Mouse (Mus musculus) stomach, embryonic 14.5 days (tissue): ENCODE measurements around the gene Jaml. TPM values are rescaled to one million over a fixed set of nuclear protein-coding genes. Genes with fewer than 3 reads are reported as not detected.

Source experiments
- ATAC-seq: fragments of 200-750 bp; cut with Nextera tagmentation; 2 replicates; pipeline ENCODE4 v1.8.0; 2017; ENCODE audit warnings: low read depth, moderate TSS enrichment; ENCODE audit not compliant: insufficient number of reproducible peaks, insufficient read depth, low FRiP score
- H3K27ac ChIP-seq: fragments of 300-500 bp; sonication (generic); 2 replicates; pipeline ENCODE4 v1.5.1; 2014; ENCODE audit warnings: mild to moderate bottlenecking, low read length, moderate library complexity, mixed read lengths
- H3K27me3 ChIP-seq: fragments of 300-500 bp; sonication (generic); 2 replicates; pipeline ENCODE4 v1.6.1; 2014; ENCODE audit warnings: low read length, control low read depth, mixed read lengths; ENCODE audit not compliant: control insufficient read depth, insufficient read depth
- H3K36me3 ChIP-seq: fragments of 300-500 bp; sonication (generic); 2 replicates; pipeline ENCODE4 v1.6.1; 2014; ENCODE audit warnings: mild to moderate bottlenecking, control low read depth, low read length, moderate library complexity, mixed read lengths; ENCODE audit not compliant: control insufficient read depth, insufficient read depth
- H3K4me1 ChIP-seq: fragments of 300-500 bp; sonication (generic); 2 replicates; pipeline ENCODE4 v1.6.1; 2014; ENCODE audit warnings: low read length, control low read depth, mixed read lengths; ENCODE audit not compliant: control insufficient read depth, insufficient read depth
- H3K4me2 ChIP-seq: fragments of 300-500 bp; sonication (generic); replicated peaks from 2 replicates; pipeline ENCODE4 v1.6.1; 2014; ENCODE audit warnings: low read depth, low read length, control low read depth
- H3K4me3 ChIP-seq: fragments of 300-500 bp; sonication (generic); 2 replicates; pipeline ENCODE4 v1.5.1; 2014; ENCODE audit warnings: low read depth, low read length, control low read depth
- H3K9ac ChIP-seq: fragments of 300-500 bp; sonication (generic); replicated peaks from 2 replicates; pipeline ENCODE4 v1.6.1; 2014; ENCODE audit warnings: low read depth, mild to moderate bottlenecking, control low read depth, low read length, moderate library complexity, mixed read lengths
- H3K9me3 ChIP-seq: fragments of 300-500 bp; sonication (generic); 2 replicates; pipeline ENCODE4 v1.6.1; 2016; ENCODE audit warnings: low read depth, low read length, control low read depth; ENCODE audit not compliant: control insufficient read depth
- WGBS: fragments of 180-500 bp; shearing (Covaris S2); extraction: QIAGEN DNeasy Blood & Tissue Kit; methylation state at CpG from one replicate; pipeline ENCODE4 v1.1.7; 2014; 5-methylcytosine and 5-hydroxymethylcytosine counted together
- polyA plus RNA-seq: library from polyadenylated mRNA; unstranded; fragments of >200 nt; fragmentation: Nextera tagmentation; extraction: Ambion mirVana; gene quantifications from 2 replicates; pipeline ENCODE4 v1.2.1, GENCODE M21; 2014

Jaml gene
- polyA plus RNA-seq, 1 experiment from 2014 or later = 2.8 TPM

DNA sequence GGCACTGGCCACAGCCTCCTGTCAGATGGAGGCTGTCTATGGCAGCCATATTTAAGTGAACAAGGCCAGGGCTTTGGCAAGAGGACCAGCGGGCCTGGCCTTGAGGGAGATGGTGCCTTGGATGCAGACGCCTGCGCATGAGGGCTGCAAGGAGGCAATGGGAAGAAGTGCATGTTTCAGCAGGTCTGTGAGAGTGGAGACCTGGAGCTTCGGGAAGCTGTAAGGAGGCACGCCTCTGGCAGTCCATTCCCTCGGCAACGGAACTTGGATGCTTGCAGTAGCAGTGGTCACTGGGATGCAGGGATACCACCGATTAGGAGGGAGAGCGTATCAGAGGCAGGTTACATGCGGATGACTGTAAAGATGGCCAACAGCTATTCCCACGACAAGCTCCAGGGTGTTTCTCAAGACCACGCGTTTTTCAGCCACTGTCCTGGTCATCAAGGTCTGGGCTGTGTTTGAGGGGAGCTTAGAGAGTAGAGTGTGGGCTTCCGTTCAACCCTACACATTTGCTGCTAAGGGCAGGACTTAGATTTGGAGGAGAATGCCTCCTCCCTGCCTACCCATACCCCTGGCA lies 41.1 kb downstream of the Jaml start:
- no peak overlapping the region for H3K27ac ChIP-seq
- WGBS = 88% methylated on average over 14 of the region's 14 CpGs
- H3K9ac ChIP-seq = no peak overlapping the region
- H3K4me1 ChIP-seq = peaks cover 16% of the 10 kb centered on the region; the same call in 1 of the 2 replicates
- H3K4me3 ChIP-seq = no peak overlapping the region
- no peak for ATAC-seq
- no peaks in the 10 kb centered on the region for H3K9me3 ChIP-seq
- no peaks in the 10 kb centered on the region for H3K36me3 ChIP-seq
- no peak overlapping the region for H3K4me2 ChIP-seq
- H3K27me3 ChIP-seq = no peaks in the 10 kb centered on the region

GRCm38 (mm10) chr9:45120567-45120966 lies 41.6 kb downstream of the Jaml start:
- H3K4me2 ChIP-seq = no peak overlapping the region
- peaks cover 11% of the 10 kb centered on the region; the same call in 1 of the 2 replicates for H3K4me1 ChIP-seq
- H3K4me3 ChIP-seq = no peak overlapping the region
- H3K36me3 ChIP-seq = no peaks in the 10 kb centered on the region
- H3K27ac ChIP-seq = no peak overlapping the region
- no peak for ATAC-seq
- H3K27me3 ChIP-seq = no peaks in the 10 kb centered on the region
- 85% methylated on average over 6 of the region's 6 CpGs for WGBS
- no peaks in the 10 kb centered on the region for H3K9me3 ChIP-seq
- no peak overlapping the region for H3K9ac ChIP-seq

DNA sequence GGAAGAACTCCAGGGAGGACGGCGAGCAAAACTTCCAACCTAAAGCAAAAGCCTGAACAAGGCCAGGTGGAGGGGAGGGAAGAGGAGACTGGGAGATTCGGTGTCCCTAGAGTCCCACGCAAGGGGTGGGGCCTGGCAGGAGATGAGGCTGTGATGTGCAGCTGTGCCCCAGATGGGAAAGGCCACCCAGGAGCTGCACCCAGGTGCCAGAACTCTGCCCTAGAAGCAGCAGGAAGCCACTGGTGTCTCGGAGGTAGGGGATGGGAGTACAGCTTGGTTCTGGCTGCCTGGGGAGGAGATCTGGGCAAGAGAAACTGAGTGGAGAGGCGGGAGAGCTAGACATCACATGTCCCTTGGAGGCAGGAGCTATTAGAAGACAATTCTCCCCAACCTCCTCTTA lies 42.0 kb downstream of the Jaml start:
- Histone ChIP-seq H3K4me1 (peaks cover 10% of the 10 kb centered on the region; the same call in 1 of the 2 replicates), H3K4me3 (no peak overlapping the region), H3K27me3 (no peaks in the 10 kb centered on the region), H3K4me2 (no peak overlapping the region), H3K27ac (no peak overlapping the region), H3K9ac (no peak overlapping the region), H3K9me3 (no peaks in the 10 kb centered on the region), H3K36me3 (no peaks in the 10 kb centered on the region)
- 65% methylated on average over 6 of the region's 6 CpGs for WGBS
- ATAC-seq = no peak

GRCm38 (mm10) chr9:45121769-45122168 lies 42.8 kb downstream of the Jaml start:
- H3K4me3 ChIP-seq = peak overlapping the region; percentile 8; the same call in 1 of the 2 replicates
- no peaks in the 10 kb centered on the region for H3K27me3 ChIP-seq
- 6% methylated on average over 10 of the region's 10 CpGs for WGBS
- H3K27ac ChIP-seq = peak overlapping the region; percentile 2; the same call in 1 of the 2 replicates
- no peaks in the 10 kb centered on the region for H3K36me3 ChIP-seq
- no peaks in the 10 kb centered on the region for H3K9me3 ChIP-seq
- peak; percentile 42; the same call in 1 of the 2 replicates for ATAC-seq
- H3K4me2 ChIP-seq = peak overlapping the region; percentile 39
- H3K4me1 ChIP-seq = peaks cover 8% of the 10 kb centered on the region; the same call in 1 of the 2 replicates
- no peak overlapping the region for H3K9ac ChIP-seq

DNA sequence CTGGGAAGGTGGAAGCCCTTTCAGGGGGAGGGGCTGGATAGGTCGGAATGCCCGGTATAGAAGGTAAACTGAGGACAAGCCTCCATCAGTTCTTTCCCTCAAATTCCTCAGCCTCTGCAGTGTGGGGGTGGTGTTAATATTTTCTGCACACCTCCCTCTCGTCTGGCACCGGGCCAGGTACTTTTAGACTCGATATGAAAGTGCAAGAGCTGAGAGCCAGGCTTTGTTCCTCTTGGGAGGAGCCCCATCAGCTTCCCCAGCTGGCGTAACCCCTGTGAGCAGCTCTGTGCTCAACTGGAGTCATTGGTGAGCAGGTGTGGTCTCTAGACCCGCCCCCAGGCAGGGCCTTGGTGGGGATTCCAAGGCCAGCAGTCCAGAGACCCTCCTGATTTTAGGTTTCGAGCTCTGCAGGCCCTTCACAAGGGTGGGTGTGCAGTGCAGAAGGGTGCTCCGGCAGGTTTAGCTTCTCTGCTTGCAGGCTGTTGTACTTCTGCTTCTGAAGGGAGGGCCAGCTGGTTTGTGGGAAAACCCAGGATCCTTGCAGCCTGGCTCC lies 43.3 kb downstream of the Jaml start:
- H3K27ac ChIP-seq = peak overlapping the region; percentile 2; the same call in 1 of the 2 replicates
- no peak overlapping the region for H3K9ac ChIP-seq
- H3K36me3 ChIP-seq = no peaks in the 10 kb centered on the region
- peak overlapping the region; percentile 39 for H3K4me2 ChIP-seq
- peaks cover 8% of the 10 kb centered on the region; the same call in 1 of the 2 replicates for H3K4me1 ChIP-seq
- peak overlapping the region; percentile 8; the same call in 1 of the 2 replicates for H3K4me3 ChIP-seq
- ATAC-seq = peak; percentile 51; the same call in 1 of the 2 replicates
- H3K9me3 ChIP-seq = no peaks in the 10 kb centered on the region
- no peaks in the 10 kb centered on the region for H3K27me3 ChIP-seq
- 19% methylated on average over 9 of the region's 9 CpGs for WGBS

GRCm38 (mm10) chr9:45125211-45125610 lies 46.2 kb downstream of the Jaml start:
- no peaks in the 10 kb centered on the region for H3K9me3 ChIP-seq
- 89% methylated on average over 14 of the region's 14 CpGs for WGBS
- no peaks in the 10 kb centered on the region for H3K27me3 ChIP-seq
- H3K36me3 ChIP-seq = no peaks in the 10 kb centered on the region
- H3K27ac ChIP-seq = no peak overlapping the region
- H3K4me2 ChIP-seq = no peak overlapping the region
- H3K4me1 ChIP-seq = peaks cover 8% of the 10 kb centered on the region; the same call in 1 of the 2 replicates
- H3K4me3 ChIP-seq = no peak overlapping the region
- ATAC-seq = no peak
- H3K9ac ChIP-seq = no peak overlapping the region

GRCm38 (mm10) chr9:45126941-45127340 lies 48.0 kb downstream of the Jaml start:
- no peaks in the 10 kb centered on the region for H3K27me3 ChIP-seq
- WGBS = 57% methylated on average over 7 of the region's 7 CpGs
- H3K27ac ChIP-seq = no peak overlapping the region
- no peaks in the 10 kb centered on the region for H3K9me3 ChIP-seq
- no peak overlapping the region for H3K4me3 ChIP-seq
- H3K9ac ChIP-seq = no peak overlapping the region
- ATAC-seq = no peak
- H3K4me2 ChIP-seq = no peak overlapping the region
- no peaks in the 10 kb centered on the region for H3K36me3 ChIP-seq
- peaks cover 7% of the 10 kb centered on the region; the same call in 1 of the 2 replicates for H3K4me1 ChIP-seq

DNA sequence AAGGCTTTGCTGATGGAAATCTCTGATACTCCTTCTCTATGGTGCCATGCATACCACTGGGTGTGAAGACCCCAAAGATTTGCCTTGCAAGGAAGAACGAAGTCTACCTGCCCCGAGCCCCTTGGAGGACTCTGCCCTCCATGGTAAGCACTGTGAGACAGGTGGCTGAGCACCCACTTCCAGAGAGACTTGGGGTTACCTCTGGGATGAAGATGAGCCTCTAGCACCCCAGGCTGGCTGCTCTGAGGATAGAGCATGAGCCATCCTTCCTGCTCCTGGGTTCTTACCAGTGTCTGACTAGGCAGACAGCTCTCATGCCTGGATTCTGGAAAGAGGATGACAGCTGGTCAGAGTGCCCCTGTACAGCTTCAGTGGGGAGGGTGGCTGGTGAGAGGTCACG lies 51.1 kb downstream of the Jaml start:
- Histone ChIP-seq H3K27me3 (no peaks in the 10 kb centered on the region; the same call in 1 of the 2 replicates), H3K9ac (no peak overlapping the region), H3K4me1 (0 out of 2 replicates have a peak, but pooled peaks cover 3% of the 10 kb centered on the region), H3K4me3 (no peak overlapping the region), H3K9me3 (no peaks in the 10 kb centered on the region), H3K27ac (no peak overlapping the region), H3K4me2 (no peak overlapping the region), H3K36me3 (no peaks in the 10 kb centered on the region)
- ATAC-seq = no peak
- WGBS = 78% methylated on average over 3 of the region's 3 CpGs
